Mouse (Mus musculus) lung, postnatal 0 days (tissue): ENCODE results near the gene Ptpn12.

ENCODE experiments used
- CTCF ChIP-seq: IDR thresholded peaks from 2 replicates; pipeline ENCODE4 v1.5.1; 2016; ENCODE audit warnings: antibody characterized with exemption, mild to moderate bottlenecking
- EP300 ChIP-seq: IDR thresholded peaks from 2 replicates; pipeline ENCODE4 v1.6.1; 2016; ENCODE audit warnings: antibody characterized with exemption, mild to moderate bottlenecking, control low read depth

GRCm38 (mm10) chr5:21053571-21054307 is 2.0 kb downstream of the Ptpn12 start:
- TF ChIP-seq CTCF (no peak), EP300 (no peak)
